Mouse (Mus musculus): Measurements from ENCODE around the gene Gm7682.

Gene Gm7682

DNA sequence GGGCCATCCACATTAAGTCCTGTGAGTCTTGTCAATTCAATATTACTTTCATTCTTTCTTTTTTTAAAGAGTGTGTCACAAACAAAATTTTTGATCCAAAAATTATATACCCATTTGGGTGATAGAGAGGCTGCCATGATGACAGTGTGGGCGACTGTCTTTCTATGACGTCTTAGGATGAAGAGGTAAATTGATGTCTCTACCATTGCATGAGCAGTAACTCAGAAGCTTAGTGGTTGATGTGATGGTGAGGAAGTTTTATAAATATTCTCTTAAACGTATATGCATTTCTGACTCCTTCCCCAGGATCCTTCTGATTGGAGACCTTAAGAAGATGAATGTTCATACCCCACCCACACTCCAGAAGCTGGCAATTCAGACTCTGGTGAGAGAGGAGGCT lies at the start of gene Gm7682:
Gene Gm7682 (plus strand): TSS at position 301 of the 400 bp plus-strand sequence.
- in situ Hi-C loops (cut with MboI, MseI), result loop anchor here (25.0 kb wide), 1 partner anchor 383 kb away; the partner anchor contains the start of gene BC061212
